Comparison of ENCODE assay signal across 8 mouse cellular contexts in genomic region chr5:91961370-91961769, GRCm38 (mm10). TPM values are rescaled to one million over a fixed set of nuclear protein-coding genes. Genes with fewer than 3 reads are reported as not detected.
DNase-seq lines count a peak whose midpoint lies in the region; ATAC-seq and TF ChIP-seq lines count a peak whose summit lies in the region.

No protein-coding gene starts in this region.

- H3K27me3 ChIP-seq in lung, embryonic 14.5 days (ENCODE audit: insufficient read depth, low read length), result no peaks in the 10 kb centered on the region
- H3K27me3 ChIP-seq in embryonic facial prominence, embryonic 14.5 days (replicated peaks; ENCODE audit: control insufficient read depth, insufficient read depth, low read length), result no peaks in the 10 kb centered on the region
- H3K27me3 ChIP-seq in stomach, embryonic 16.5 days (ENCODE audit: control insufficient read depth, insufficient read depth, low read length), result no peaks in the 10 kb centered on the region

- peaks cover 16% of the 10 kb centered on the region for H3K36me3 ChIP-seq in lung, embryonic 14.5 days (ENCODE audit: insufficient read depth)
- peaks cover 15% of the 10 kb centered on the region for H3K36me3 ChIP-seq in embryonic facial prominence, embryonic 14.5 days (ENCODE audit: control insufficient read depth, insufficient read depth, low read length)
- 0 out of 2 replicates have a peak, but pooled peaks cover 3% of the 10 kb centered on the region for H3K36me3 ChIP-seq in stomach, embryonic 16.5 days (ENCODE audit: control insufficient read depth, insufficient read depth, low read length)

- H3K4me1 ChIP-seq in lung, embryonic 14.5 days (ENCODE audit: insufficient read depth), result peaks cover 7% of the 10 kb centered on the region; the same call in 1 of the 2 replicates
- peaks cover 19% of the 10 kb centered on the region for H3K4me1 ChIP-seq in embryonic facial prominence, embryonic 14.5 days (ENCODE audit: control insufficient read depth, insufficient read depth, low read length)
- H3K4me1 ChIP-seq in stomach, embryonic 16.5 days (ENCODE audit: control insufficient read depth, insufficient read depth, low read length), result peaks cover 17% of the 10 kb centered on the region

- no peak for DNase-seq in lung, embryonic 14.5 days
- no peak for DNase-seq in lung, postnatal 14 days
- no peak for DNase-seq in embryonic facial prominence, embryonic 14.5 days (ENCODE audit: low spot score)
- peak; percentile 5 for DNase-seq in lung, postnatal 10 days
- DNase-seq in frontal cortex, postnatal 14 days (ENCODE audit: low spot score in 2 of 2), result no peak
- no peak for DNase-seq in urinary bladder, adult 2 months (ENCODE audit: low spot score)

- no peak for ATAC-seq in lung, embryonic 14.5 days (ENCODE audit: insufficient read depth)
- ATAC-seq in embryonic facial prominence, embryonic 14.5 days (ENCODE audit: low read depth), result no peak
- ATAC-seq in inflammation-experienced regulatory T-cells, adult 6 months, result peak; percentile 47
- ATAC-seq in stomach, embryonic 16.5 days (ENCODE audit: insufficient read depth, low FRiP score), result no peak

- WGBS in lung, embryonic 14.5 days, result 88% methylated on average over 1 of the region's 1 CpGs
- 86% methylated on average over 1 of the region's 1 CpGs for WGBS in embryonic facial prominence, embryonic 14.5 days
- WGBS in stomach, embryonic 16.5 days, result 72% methylated on average over 1 of the region's 1 CpGs

- H3K4me2 ChIP-seq in lung, embryonic 14.5 days, result peak overlapping the region; percentile 76
- peak overlapping the region; percentile 58 for H3K4me2 ChIP-seq in embryonic facial prominence, embryonic 14.5 days (ENCODE audit: low read depth, low read length)
- peak overlapping the region; percentile 79 for H3K4me2 ChIP-seq in stomach, embryonic 16.5 days (ENCODE audit: low read depth, low read length)

- H3K9me3 ChIP-seq in lung, embryonic 14.5 days (ENCODE audit: low read depth, low read length), result no peaks in the 10 kb centered on the region
- no peaks in the 10 kb centered on the region for H3K9me3 ChIP-seq in embryonic facial prominence, embryonic 14.5 days (ENCODE audit: control insufficient read depth, low read length)
- no peaks in the 10 kb centered on the region for H3K9me3 ChIP-seq in stomach, embryonic 16.5 days (replicated peaks; ENCODE audit: control insufficient read depth, low read length)

- no peak overlapping the region for H3K27ac ChIP-seq in lung, embryonic 14.5 days (ENCODE audit: low read depth)
- peak overlapping the region; percentile 96 for H3K27ac ChIP-seq in embryonic facial prominence, embryonic 14.5 days (replicated peaks; ENCODE audit: low read depth, low read length)
- peak overlapping the region; percentile 99 for H3K27ac ChIP-seq in stomach, embryonic 16.5 days (ENCODE audit: low read length)

- H3K4me3 ChIP-seq in lung, embryonic 14.5 days (ENCODE audit: low read depth, low read length), result peak overlapping the region; percentile 80
- peak overlapping the region; percentile 73 for H3K4me3 ChIP-seq in embryonic facial prominence, embryonic 14.5 days (ENCODE audit: low read depth, low read length)
- H3K4me3 ChIP-seq in stomach, embryonic 16.5 days (replicated peaks; ENCODE audit: low read length), result peak overlapping the region; percentile 79

- TF ChIP-seq CTCF in lung, embryonic 14.5 days (IDR thresholded peaks at IDR 0.05; ENCODE audit: low read depth), result no peak

- peak overlapping the region; percentile 74; the same call in 1 of the 2 replicates for H3K9ac ChIP-seq in lung, embryonic 14.5 days
- H3K9ac ChIP-seq in embryonic facial prominence, embryonic 14.5 days (ENCODE audit: low read depth, low read length), result peak overlapping the region; percentile 80
- peak overlapping the region; percentile 85 for H3K9ac ChIP-seq in stomach, embryonic 16.5 days (ENCODE audit: low read length)

RNA-seq across cellular contexts. Expression of gene Rchy1, which starts 1.5 kb away (rescaled TPM):
- 48.1 and 49.8 TPM in 2 replicates for polyA plus RNA-seq in lung, embryonic 14.5 days (2014; fragmentation: Nextera tagmentation; extraction: Ambion mirVana)
- 38.7 and 40.4 TPM in 2 replicates for polyA plus RNA-seq in embryonic facial prominence, embryonic 14.5 days (2014; fragmentation: Nextera tagmentation; extraction: Ambion mirVana)
- 10 to 100 TPM; 82.8 to 87.7 (median 84.4) TPM for polyA plus RNA-seq in inflammation-experienced regulatory T-cells, adult 6 months (2017; shearing (Covaris generic))
- 75.3 and 75.6 TPM in 2 replicates for polyA plus RNA-seq in stomach, embryonic 16.5 days (2015; fragmentation: Nextera tagmentation; extraction: Ambion mirVana)
- polyA plus RNA-seq in urinary bladder, adult 2 months (2012; rRNA removed), result 51.9 and 57.7 TPM in 2 replicates

RNA-seq across cellular contexts. Expression of gene Odaph, which starts 25.9 kb away (rescaled TPM):
- not detected in 2 replicates for polyA plus RNA-seq in lung, embryonic 14.5 days (2014; fragmentation: Nextera tagmentation; extraction: Ambion mirVana)
- polyA plus RNA-seq in embryonic facial prominence, embryonic 14.5 days (2014; fragmentation: Nextera tagmentation; extraction: Ambion mirVana), result 0.47 TPM in 1 of 2 replicates, not detected in the other
- polyA plus RNA-seq in inflammation-experienced regulatory T-cells, adult 6 months (2017; shearing (Covaris generic)), result not detected
- 0.54 and 0.95 TPM in 2 replicates for polyA plus RNA-seq in stomach, embryonic 16.5 days (2015; fragmentation: Nextera tagmentation; extraction: Ambion mirVana)
- polyA plus RNA-seq in urinary bladder, adult 2 months (2012; rRNA removed), result not detected in 2 replicates
